Mouse (Mus musculus) ES-E14 (cell line): Measurements from ENCODE around the gene Pou2f1. TPM values are rescaled to one million over a fixed set of nuclear protein-coding genes. Genes with fewer than 3 reads are reported as not detected.

Experiments
- DNase-seq: peaks from one replicate; pipeline ENCODE4 v3.0.0-alpha.2; 2013; ENCODE audit warnings: low read depth, low spot score
- H3K27ac ChIP-seq: 2 replicates; pipeline ENCODE4 v1.5.1; 2012; ENCODE audit warnings: low read depth, mild to moderate bottlenecking, low read length, moderate library complexity, mixed read lengths; ENCODE audit not compliant: poor library complexity, insufficient read depth, severe bottlenecking
- H3K36me3 ChIP-seq: 2 replicates; pipeline ENCODE4 v1.6.1; 2012; ENCODE audit warnings: mild to moderate bottlenecking, low read length, moderate library complexity, mixed read lengths; ENCODE audit not compliant: control insufficient read depth, poor library complexity, insufficient read depth, severe bottlenecking
- H3K4me1 ChIP-seq, 2 experiments: fragments of 150-350 bp in 1 of 2; sonication (generic) in 1 of 2; 2 replicates each; pipeline ENCODE4 v1.6.1; 2012; ENCODE audit warnings: low read length in 2 of 2, mild to moderate bottlenecking in 1 of 2, mixed read lengths in 1 of 2; ENCODE audit not compliant: control insufficient read depth in 2 of 2, insufficient read depth in 2 of 2, poor library complexity in 1 of 2
- H3K4me3 ChIP-seq, 2 experiments: fragments of 150-350 bp in 1 of 2; sonication (generic) in 1 of 2; 2 replicates each; pipeline ENCODE4 v1.5.1; 2012; ENCODE audit warnings: low read length in 2 of 2, low read depth in 1 of 2, mild to moderate bottlenecking in 1 of 2, mixed read lengths in 1 of 2; ENCODE audit not compliant: insufficient read depth in 1 of 2, poor library complexity in 1 of 2, severe bottlenecking in 1 of 2
- H3K9ac ChIP-seq: 2 replicates; pipeline ENCODE4 v1.6.1; 2012; ENCODE audit warnings: low read depth, mild to moderate bottlenecking, low read length, mixed read lengths; ENCODE audit not compliant: poor library complexity, insufficient read depth, severe bottlenecking
- H3K9me3 ChIP-seq: fragments of 150-350 bp; sonication (generic); 2 replicates; pipeline ENCODE4 v1.6.1; 2012; ENCODE audit warnings: low read depth, mild to moderate bottlenecking, low read length; ENCODE audit not compliant: control insufficient read depth, insufficient read depth
- CHD2 ChIP-seq: IDR thresholded peaks from 2 replicates; pipeline ENCODE4 v1.6.1; 2014; ENCODE audit warnings: mild to moderate bottlenecking, low read depth, low read length, inconsistent platforms
- HCFC1 ChIP-seq: IDR thresholded peaks from 2 replicates; pipeline ENCODE4 v1.6.1; 2012; ENCODE audit warnings: low read length, inconsistent platforms, borderline replicate concordance; ENCODE audit not compliant: insufficient read depth
- MAFK ChIP-seq: IDR thresholded peaks from 2 replicates; pipeline ENCODE4 v1.6.1; 2014; ENCODE audit warnings: mild to moderate bottlenecking, low read depth, low read length, inconsistent platforms; ENCODE audit not compliant: insufficient read depth
- ZC3H11A ChIP-seq: IDR thresholded peaks from 2 replicates; pipeline ENCODE4 v1.6.1; 2012; ENCODE audit warnings: low read depth, mild to moderate bottlenecking, inconsistent platforms, low read length, borderline replicate concordance
- ZNF384 ChIP-seq: IDR thresholded peaks from 2 replicates; pipeline ENCODE4 v1.6.1; 2012; ENCODE audit warnings: low read depth, low read length, inconsistent platforms
- in situ Hi-C, 2 experiments: fragments of 600-800 bp; cut with MboI; formaldehyde crosslinking; loops; one replicate each; pipeline ENCODE4 v1.15.1; 2025; ENCODE audit warnings: low sequenced_read_pairs in 2 of 2, inconsistent platforms in 1 of 2; ENCODE audit not compliant: unreplicated experiment in 2 of 2
- total RNA-seq: library from RNA; depleted of rRNA; stranded (reverse); fragments of 300-350 nt; gene quantifications from 2 replicates; pipeline ENCODE4 v1.2.3, GENCODE M21; 2012

Pou2f1 gene
- total RNA-seq, 1 experiment: 37.9 TPM

GRCm38 (mm10) chr1:165985186-165985585 is 17.3 kb downstream of the Pou2f1 start:
- Histone ChIP-seq H3K4me1 (peaks cover 0 to 3% of the 10 kb centered on the region in 2 experiments; a peak in 1 of 4 replicates), H3K36me3 (no peaks in the 10 kb centered on the region), H3K9ac (no peak overlapping the region), H3K27ac (no peak overlapping the region), H3K4me3 (no peak overlapping the region), H3K9me3 (no peaks in the 10 kb centered on the region)
- no peak for DNase-seq
- in situ Hi-C loops: no loop called here
- no peak for TF ChIP-seq HCFC1
- no peak for TF ChIP-seq CHD2
- no peak for TF ChIP-seq ZNF384
- TF ChIP-seq ZC3H11A: no peak
- no peak for TF ChIP-seq MAFK

DNA sequence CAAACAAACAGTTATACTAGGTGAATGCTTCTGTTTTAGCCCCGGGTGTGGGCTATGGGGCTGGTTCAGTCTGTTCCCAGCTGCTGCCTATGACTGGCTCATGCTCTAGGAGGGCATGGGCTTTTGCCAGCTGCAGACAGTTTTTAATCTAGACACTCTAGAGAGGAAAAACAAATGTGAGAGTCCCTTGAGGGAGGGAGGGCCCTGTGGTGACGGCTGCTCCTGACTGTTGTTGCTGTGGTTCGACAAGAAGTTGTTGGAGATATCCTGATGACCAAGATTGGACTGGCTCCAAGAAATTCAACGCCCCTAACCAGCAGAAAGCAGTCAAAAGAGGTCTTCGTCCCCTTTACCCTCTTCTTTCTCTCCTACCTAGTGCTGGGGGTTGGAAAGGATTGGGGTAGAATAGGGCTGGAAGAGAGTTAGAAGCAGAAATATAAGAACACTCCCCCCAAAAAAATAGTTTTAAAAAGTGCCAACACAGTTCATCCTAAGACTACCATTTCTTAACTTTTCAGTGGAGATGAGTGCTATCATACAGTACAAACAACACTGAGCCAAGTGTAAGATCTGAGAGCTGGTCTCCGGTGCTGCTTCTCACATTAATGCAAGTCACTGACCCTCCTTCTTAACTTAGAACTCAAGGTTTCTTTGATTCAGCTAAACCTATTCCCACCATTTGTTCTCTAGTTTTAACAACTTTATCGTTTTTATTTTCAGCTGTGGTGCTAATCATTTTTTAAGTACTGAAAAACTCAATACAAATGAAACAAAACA is 25.6 kb downstream of the Pou2f1 start:
- Histone ChIP-seq H3K4me3 (no peak overlapping the region), H3K36me3 (no peaks in the 10 kb centered on the region; the same call in 1 of the 2 replicates), H3K9ac (no peak overlapping the region), H3K9me3 (no peaks in the 10 kb centered on the region), H3K4me1 (peaks cover 0 to 2% of the 10 kb centered on the region in 2 experiments; a peak in 1 of 4 replicates), H3K27ac (no peak overlapping the region)
- TF ChIP-seq CHD2 (no peak), ZNF384 (no peak), HCFC1 (no peak), MAFK (no peak), ZC3H11A (no peak)
- in situ Hi-C loops: no loop called here
- DNase-seq: no peak

- in situ Hi-C loops: no loop called here
- Histone ChIP-seq H3K4me1 (peaks cover 3 to 5% of the 10 kb centered on the region in 2 experiments; a peak in 2 of 4 replicates), H3K9ac (no peak overlapping the region), H3K9me3 (no peaks in the 10 kb centered on the region), H3K4me3 (no peak overlapping the region), H3K27ac (no peak overlapping the region), H3K36me3 (no peaks in the 10 kb centered on the region)
- no peak for DNase-seq
- TF ChIP-seq MAFK (no peak), ZNF384 (no peak), ZC3H11A (no peak), HCFC1 (no peak), CHD2 (no peak)
Observed at GRCm38 (mm10) chr1:165969001-165969690, 33.3 kb downstream of the Pou2f1 start.

- H3K9ac ChIP-seq: no peak overlapping the region
- no peak overlapping the region for H3K4me3 ChIP-seq
- in situ Hi-C loops: no loop called here
- DNase-seq: peak; percentile 22
- H3K4me1 ChIP-seq: peaks cover 3% of the 10 kb centered on the region in 2 experiments; a peak in 2 of 4 replicates
- no peaks in the 10 kb centered on the region for H3K36me3 ChIP-seq
- H3K27ac ChIP-seq: no peak overlapping the region
- no peaks in the 10 kb centered on the region for H3K9me3 ChIP-seq
- TF ChIP-seq HCFC1: no peak
- 0 out of 2 replicates have a peak, but pooled peaks have one; percentile 11 for TF ChIP-seq ZC3H11A
Observed at GRCm38 (mm10) chr1:165967027-165967654, 35.3 kb downstream of the Pou2f1 start.
